Mouse (Mus musculus): ENCODE measurements at regions not wholly inside any gene's neighbourhood (a gene's known extent, or its start where the extent isn't known, plus 50 kb on each side); places are given as distances from the start of the nearest gene placed in this dataset.
"Not testable (repeated sequence)": the region's sequence is repeated elsewhere in the genome, so short reads cannot be mapped to it uniquely, and the experiment has no call there.

- DNase-seq (ENCODE audit: low spot score in 2 of 2): no peak
Measured at GRCm38 (mm10) chr12:119527760-119528159, 213.7 kb downstream of the Macc1 start.

GRCm38 (mm10) chr12:119548376-119548775, 234.3 kb downstream of the Macc1 start:
- not testable (repeated sequence) for DNase-seq (ENCODE audit: low spot score in 2 of 2)

GRCm38 (mm10) chr12:119576690-119577089, 262.6 kb downstream of the Macc1 start:
- peak in 1 of 2 experiments; percentile 3 for DNase-seq (ENCODE audit: low spot score in 2 of 2)

GRCm38 (mm10) chr12:119577280-119577679, 263.2 kb downstream of the Macc1 start:
- DNase-seq (ENCODE audit: low spot score in 2 of 2): no peak

GRCm38 (mm10) chr12:119601361-119601760, 287.3 kb downstream of the Macc1 start:
- no peak for DNase-seq (ENCODE audit: low spot score in 2 of 2)

GRCm38 (mm10) chr12:119624238-119624637, 310.2 kb downstream of the Macc1 start:
- DNase-seq (ENCODE audit: low spot score in 2 of 2): no peak

GRCm38 (mm10) chr12:119655366-119655765, 290.3 kb upstream of the Tmem196 start:
- DNase-seq (ENCODE audit: low spot score in 2 of 2): no peak

Data from layer of hippocampus, postnatal 14 days (tissue).